ENCODE assay signal across 8 mouse cellular contexts in the genomic region with DNA sequence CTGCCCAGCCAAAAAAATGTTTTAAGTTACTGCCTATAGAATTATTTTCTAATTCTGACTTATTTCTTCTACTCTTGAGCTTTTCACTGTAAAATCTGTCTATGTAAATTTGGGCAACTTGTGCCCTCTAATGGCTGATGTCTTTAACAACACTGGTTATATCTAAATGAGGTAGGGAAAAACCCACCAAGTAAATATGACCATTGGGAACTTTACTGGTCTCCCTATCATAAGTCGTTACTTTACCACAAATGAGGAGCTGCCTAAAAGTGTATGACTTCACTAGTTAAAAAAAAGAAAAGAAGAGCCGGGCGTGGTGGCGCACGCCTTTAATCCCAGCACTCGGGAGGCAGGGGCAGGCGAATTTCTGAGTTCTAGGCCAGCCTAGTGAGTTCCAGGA. TPM values are rescaled to one million over a fixed set of nuclear protein-coding genes. Genes with fewer than 3 reads are reported as not detected.
DNase-seq lines count a peak whose midpoint lies in the region; ATAC-seq and TF ChIP-seq lines count a peak whose summit lies in the region.

No protein-coding gene starts in this region.

- no peaks in the 10 kb centered on the region for H3K9me3 ChIP-seq in forebrain, embryonic 16.5 days (ENCODE audit: control insufficient read depth, low read length)
- H3K9me3 ChIP-seq in liver, postnatal 0 days (ENCODE audit: low read length), result no peaks in the 10 kb centered on the region

- H3K27ac ChIP-seq in kidney, adult 2 months (ENCODE audit: insufficient read depth, low read depth, low read length), result no peak overlapping the region
- no peak overlapping the region for H3K27ac ChIP-seq in forebrain, embryonic 16.5 days (ENCODE audit: low read length)
- H3K27ac ChIP-seq in liver, postnatal 0 days (ENCODE audit: low read depth), result peak overlapping the region; percentile 26; the same call in 1 of the 2 replicates

- TF ChIP-seq CTCF in kidney, adult 2 months (conservative IDR thresholded peaks at IDR 0.05; ENCODE audit: insufficient read depth, insufficient read length, low read depth, low read length), result no peak
- peak; percentile 50 for TF ChIP-seq CTCF in liver, postnatal 0 days (IDR thresholded peaks at IDR 0.05; ENCODE audit: low read depth)

- WGBS in kidney, adult 2 months, result 41% methylated on average over 7 of the region's 7 CpGs
- 64% methylated on average over 7 of the region's 7 CpGs for WGBS in forebrain, embryonic 16.5 days
- 40% methylated on average over 7 of the region's 7 CpGs for WGBS in liver, postnatal 0 days (ENCODE audit: insufficient replicate concordance)

- TF ChIP-seq EP300 in liver, postnatal 0 days (IDR thresholded peaks at IDR 0.05; ENCODE audit: low read depth), result no peak

- H3K4me2 ChIP-seq in forebrain, embryonic 16.5 days (ENCODE audit: low read length), result peak overlapping the region; percentile 51
- peak overlapping the region; percentile 67 for H3K4me2 ChIP-seq in liver, postnatal 0 days (ENCODE audit: low read depth, low read length)

- peaks cover 3% of the 10 kb centered on the region; the same call in 1 of the 2 replicates for H3K4me1 ChIP-seq in kidney, adult 2 months (ENCODE audit: control insufficient read depth, insufficient read depth, low read length)
- H3K4me1 ChIP-seq in forebrain, embryonic 16.5 days (replicated peaks; ENCODE audit: control insufficient read depth, insufficient read depth, low read length), result peaks cover 51% of the 10 kb centered on the region
- peaks cover 26% of the 10 kb centered on the region for H3K4me1 ChIP-seq in liver, postnatal 0 days (ENCODE audit: insufficient read depth)

- H3K4me3 ChIP-seq in kidney, adult 2 months (ENCODE audit: insufficient read depth, low read depth, low read length), result no peak overlapping the region
- H3K4me3 ChIP-seq in forebrain, embryonic 16.5 days (replicated peaks; ENCODE audit: low read length), result peak overlapping the region; percentile 88
- peak overlapping the region; percentile 83 for H3K4me3 ChIP-seq in liver, postnatal 0 days (ENCODE audit: low read depth, low read length)

- no peaks in the 10 kb centered on the region for H3K27me3 ChIP-seq in kidney, adult 2 months (replicated peaks; ENCODE audit: control insufficient read depth, insufficient read depth, low read length)
- no peaks in the 10 kb centered on the region for H3K27me3 ChIP-seq in forebrain, embryonic 16.5 days (replicated peaks; ENCODE audit: control insufficient read depth, insufficient read depth, low read length)
- no peaks in the 10 kb centered on the region for H3K27me3 ChIP-seq in liver, postnatal 0 days (ENCODE audit: insufficient read depth, low read length)

- intact Hi-C loops in left cerebral cortex, postnatal 36 days (cut with DNase I), result loop anchor here (5.0 kb wide), 1 partner anchor 34 kb away; no protein-coding TSS in a partner anchor

- peak; percentile 46 for DNase-seq in kidney, adult 2 months
- no peak for DNase-seq in kidney, postnatal 25 days
- DNase-seq in MN1 (ENCODE audit: low spot score), result peak; percentile 74
- DNase-seq in liver, postnatal 0 days, result no peak
- no peak for DNase-seq in adrenal gland, adult 18-20 months (ENCODE audit: low spot score in 2 of 2)
- DNase-seq in left cerebral cortex, postnatal 36 days (ENCODE audit: low spot score in 2 of 2), result no peak
- DNase-seq in adrenal gland, postnatal 36 days, result no peak

- no peak overlapping the region for H3K9ac ChIP-seq in forebrain, embryonic 16.5 days (replicated peaks; ENCODE audit: low read depth, low read length)
- peak overlapping the region; percentile 47 for H3K9ac ChIP-seq in liver, postnatal 0 days (replicated peaks)

- no peak for ATAC-seq in forebrain, embryonic 16.5 days
- ATAC-seq in liver, postnatal 0 days, result no peak

- no peak for TF ChIP-seq POLR2A in kidney, adult 2 months (IDR thresholded peaks at IDR 0.05; ENCODE audit: low read depth, low read length)

- H3K36me3 ChIP-seq in kidney, adult 2 months (ENCODE audit: control insufficient read depth, insufficient read depth, low read length), result peaks cover 13% of the 10 kb centered on the region
- H3K36me3 ChIP-seq in forebrain, embryonic 16.5 days (ENCODE audit: control insufficient read depth, insufficient read depth), result peaks cover 32% of the 10 kb centered on the region
- H3K36me3 ChIP-seq in liver, postnatal 0 days (replicated peaks; ENCODE audit: insufficient read depth, low read length), result peaks cover 50% of the 10 kb centered on the region

RNA-seq across cellular contexts. Expression of gene H3f3a, which starts 2.8 kb away (rescaled TPM):
- 324 and 348 TPM in 2 replicates for polyA plus RNA-seq in kidney, adult 2 months (2012; rRNA removed)
- polyA plus RNA-seq in forebrain, embryonic 16.5 days (2015; fragmentation: Nextera tagmentation; extraction: Ambion mirVana), result 3,503 and 3,633 TPM in 2 replicates
- 1,306 and 1,327 TPM in 2 replicates for polyA plus RNA-seq in liver, postnatal 0 days (2015; fragmentation: Nextera tagmentation; extraction: Ambion mirVana)
- 100 to 1,000 TPM; 557 to 688 TPM for total RNA-seq in adrenal gland, adult 18-20 months (2021)
- total RNA-seq in left cerebral cortex, postnatal 36 days (2021), result 100 to 1,000 TPM; 274 to 285 TPM
- total RNA-seq in adrenal gland, postnatal 36 days (2021), result 100 to 1,000 TPM; 680 to 813 TPM

RNA-seq across cellular contexts. Expression of gene Sde2, which starts 40.0 kb away (rescaled TPM):
- 6.2 and 8.4 TPM in 2 replicates for polyA plus RNA-seq in kidney, adult 2 months (2012; rRNA removed)
- polyA plus RNA-seq in forebrain, embryonic 16.5 days (2015; fragmentation: Nextera tagmentation; extraction: Ambion mirVana), result 36.6 and 41.9 TPM in 2 replicates
- 11.5 and 11.8 TPM in 2 replicates for polyA plus RNA-seq in liver, postnatal 0 days (2015; fragmentation: Nextera tagmentation; extraction: Ambion mirVana)
- total RNA-seq in adrenal gland, adult 18-20 months (2021), result 10 to 100 TPM; 21.5 to 22.9 TPM
- total RNA-seq in left cerebral cortex, postnatal 36 days (2021), result 10 to 100 TPM; 20.3 to 21.9 TPM
- 10 to 100 TPM; 24.6 to 30.5 TPM for total RNA-seq in adrenal gland, postnatal 36 days (2021)

Comparison
In these comparisons a context has a peak if more than half of its experiments do, and no peak if none do; other contexts are left out.
1. DNase-seq: peak in kidney, adult 2 months (single experiment) and MN1 (single experiment); none in kidney, postnatal 25 days (0 of 2), liver, postnatal 0 days (single experiment), adrenal gland, adult 18-20 months (0 of 2), left cerebral cortex, postnatal 36 days (0 of 2) and adrenal gland, postnatal 36 days (0 of 2).